Comparison of ENCODE assay signal across 8 mouse cellular contexts in the genomic region with DNA sequence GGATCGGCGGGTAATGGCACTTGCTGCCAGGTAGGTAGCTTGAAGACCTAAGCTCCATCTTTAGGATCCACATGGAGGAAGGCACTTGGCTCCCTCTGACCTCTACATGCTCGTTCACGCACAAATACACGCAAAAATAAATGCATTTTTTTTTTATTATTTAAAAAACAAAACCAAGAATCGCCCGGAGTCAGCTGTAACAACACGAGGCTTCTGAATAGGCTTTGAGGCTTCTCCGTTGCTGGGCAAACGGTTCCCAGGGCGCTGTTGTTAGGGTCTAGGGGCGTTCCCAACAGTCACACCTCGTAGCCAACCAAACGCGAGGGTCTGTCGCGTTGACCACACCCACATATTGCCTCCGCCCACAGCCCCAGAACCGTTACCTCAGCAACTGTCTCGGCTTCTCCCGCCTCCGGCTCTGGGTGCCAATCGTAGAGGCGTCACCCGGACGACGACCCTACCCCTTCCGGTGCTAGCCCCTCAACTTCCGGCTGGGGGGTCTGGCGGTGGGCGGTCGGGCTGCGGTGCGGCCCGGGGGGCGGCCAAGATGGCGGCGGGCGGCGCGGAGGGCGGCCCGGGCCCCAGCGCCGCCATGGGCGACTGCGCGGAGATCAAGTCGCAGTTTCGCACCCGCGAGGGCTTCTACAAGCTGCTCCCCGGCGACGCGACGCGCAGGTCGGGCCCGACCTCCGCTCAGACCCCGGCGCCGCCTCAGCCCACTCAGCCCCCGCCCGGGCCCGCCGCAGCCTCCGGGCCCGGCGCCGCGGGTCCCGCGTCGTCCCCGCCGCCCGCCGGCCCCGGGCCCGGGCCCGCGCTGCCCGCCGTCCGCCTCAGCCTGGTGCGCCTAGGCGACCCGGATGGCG. TPM values are rescaled to one million over a fixed set of nuclear protein-coding genes. Genes with fewer than 3 reads are reported as not detected.
DNase-seq lines count a peak whose midpoint lies in the region; ATAC-seq lines count a peak whose summit lies in the region.

A gene (plus strand): TSS at position 505 of the 863 bp plus-strand sequence.

- no peaks in the 10 kb centered on the region for H3K27me3 ChIP-seq in intestine, embryonic 14.5 days (replicated peaks; ENCODE audit: control insufficient read depth, insufficient read depth, low read length)

- under 1% methylated on average over 85 of the region's 91 CpGs for WGBS in intestine, embryonic 14.5 days

- H3K9me3 ChIP-seq in intestine, embryonic 14.5 days (ENCODE audit: control insufficient read depth, low read length) = no peaks in the 10 kb centered on the region

- intact Hi-C loops in gastrocnemius, postnatal 36 days (cut with DNase I) = no loop called here
- intact Hi-C loops in left cerebral cortex, postnatal 10 days (cut with DNase I) = no loop called here

- H3K4me1 ChIP-seq in intestine, embryonic 14.5 days (replicated peaks; ENCODE audit: control insufficient read depth, insufficient read depth, low read length) = peaks cover 16% of the 10 kb centered on the region

- peak; percentile 97 for DNase-seq in adrenal gland, adult 8-10 months
- DNase-seq in embryo, embryonic 11.5 days (ENCODE audit: low read depth, low spot score) = peak; percentile 97
- peak; percentile 88 for DNase-seq in gastrocnemius, postnatal 36 days
- peak; percentile 95 for DNase-seq in intestine, embryonic 14.5 days (ENCODE audit: low spot score)
- DNase-seq in left cerebral cortex, postnatal 10 days (ENCODE audit: extremely low spot score in 1 of 2, low spot score in 2 of 2) = peak; percentile 98
- DNase-seq in right cerebral cortex, postnatal 25 days = peak; percentile 97
- peak; percentile 83 to 93 for DNase-seq in urinary bladder, postnatal 36 days (ENCODE audit: low spot score in 2 of 2)

- H3K27ac ChIP-seq in intestine, embryonic 14.5 days (ENCODE audit: low read depth) = peak within 1 kb of the TSS; percentile 54

- ATAC-seq in intestine, embryonic 14.5 days (replicated peaks; ENCODE audit: low FRiP score, low TSS enrichment, low read depth) = peak; percentile 97
- ATAC-seq in megakaryocyte progenitor cell, adult 5-6 weeks (replicated peaks; ENCODE audit: poor library complexity) = peak; percentile 86

- peak within 1 kb of the TSS; percentile 99 for H3K4me3 ChIP-seq in intestine, embryonic 14.5 days (ENCODE audit: low read depth, low read length)

- peak within 1 kb of the TSS; percentile 78 for H3K4me2 ChIP-seq in intestine, embryonic 14.5 days (ENCODE audit: low read length)

- peak within 1 kb of the TSS; percentile 98 for H3K9ac ChIP-seq in intestine, embryonic 14.5 days (ENCODE audit: low read length)

- peaks cover 30% of the 10 kb centered on the region for H3K36me3 ChIP-seq in intestine, embryonic 14.5 days (ENCODE audit: control insufficient read depth, insufficient read depth, low read length)

RNA-seq across cellular contexts. Expression of the gene that starts here (rescaled TPM):
- total RNA-seq in adrenal gland, adult 8-10 months (2022) = 10 to 100 TPM; 54.9 to 74.1 (median 62.4) TPM
- total RNA-seq in gastrocnemius, postnatal 36 days (2021) = 10 to 100 TPM; 21.6 to 26.1 TPM
- 15.8 and 16.0 TPM in 2 replicates for polyA plus RNA-seq in intestine, embryonic 14.5 days (2014; fragmentation: Nextera tagmentation; extraction: Ambion mirVana)
- 100 to 1,000 TPM; 155 to 157 TPM for total RNA-seq in left cerebral cortex, postnatal 10 days (2021)
- 4.4 and 5.5 TPM in 2 replicates for total RNA-seq in megakaryocyte progenitor cell, adult 5-6 weeks (2015)
- 1.5 and 2.3 TPM in 2 replicates for total RNA-seq in megakaryocyte progenitor cell, adult 5-6 weeks (2017)

Comparison
In these comparisons a context has a peak if more than half of its experiments do, and no peak if none do; other contexts are left out.
1. Peak in every context shown above with its lines: DNase-seq, ATAC-seq, H3K4me3 ChIP-seq and H3K27ac ChIP-seq.